Mouse (Mus musculus) kidney, postnatal 36 days (tissue): ENCODE data around the gene Cd276.
A peak's percentile ranks its signal among the peaks of the same experiment; 100 is the strongest.

ENCODE experiments used
- DNase-seq, 2 experiments: peaks; one replicate each; pipeline ENCODE4 v3.0.0; 2021 to 2022; ENCODE audit warnings: mixed read lengths in 2 of 2

Cd276 gene

GRCm38 (mm10) chr9:58507216-58508005 is 47.8 kb downstream of the Cd276 start:
- DNase-seq: no peak

GRCm38 (mm10) chr9:58500946-58501345 is 54.3 kb downstream of the Cd276 start:
- no peak for DNase-seq

DNA sequence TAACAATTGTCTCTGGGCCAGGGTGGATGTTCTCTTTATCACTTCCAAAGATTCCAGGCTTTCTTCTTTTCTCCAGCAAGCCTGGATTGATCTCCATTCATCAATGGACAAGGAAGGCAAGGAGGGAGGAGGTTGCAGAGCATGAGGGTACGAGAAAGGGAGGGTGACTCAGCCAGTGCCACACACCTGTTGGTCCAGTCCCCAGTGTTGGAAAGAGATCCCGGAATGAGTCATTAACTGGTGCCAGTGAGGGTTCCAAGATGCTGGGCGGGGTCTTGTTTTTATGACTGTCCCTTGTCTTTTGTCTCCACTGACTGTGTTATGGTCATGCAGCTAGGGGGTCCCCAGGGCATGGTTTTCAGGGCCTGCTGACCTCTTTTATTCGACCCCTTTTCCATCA is 57.3 kb downstream of the Cd276 start:
- DNase-seq: no peak

DNA sequence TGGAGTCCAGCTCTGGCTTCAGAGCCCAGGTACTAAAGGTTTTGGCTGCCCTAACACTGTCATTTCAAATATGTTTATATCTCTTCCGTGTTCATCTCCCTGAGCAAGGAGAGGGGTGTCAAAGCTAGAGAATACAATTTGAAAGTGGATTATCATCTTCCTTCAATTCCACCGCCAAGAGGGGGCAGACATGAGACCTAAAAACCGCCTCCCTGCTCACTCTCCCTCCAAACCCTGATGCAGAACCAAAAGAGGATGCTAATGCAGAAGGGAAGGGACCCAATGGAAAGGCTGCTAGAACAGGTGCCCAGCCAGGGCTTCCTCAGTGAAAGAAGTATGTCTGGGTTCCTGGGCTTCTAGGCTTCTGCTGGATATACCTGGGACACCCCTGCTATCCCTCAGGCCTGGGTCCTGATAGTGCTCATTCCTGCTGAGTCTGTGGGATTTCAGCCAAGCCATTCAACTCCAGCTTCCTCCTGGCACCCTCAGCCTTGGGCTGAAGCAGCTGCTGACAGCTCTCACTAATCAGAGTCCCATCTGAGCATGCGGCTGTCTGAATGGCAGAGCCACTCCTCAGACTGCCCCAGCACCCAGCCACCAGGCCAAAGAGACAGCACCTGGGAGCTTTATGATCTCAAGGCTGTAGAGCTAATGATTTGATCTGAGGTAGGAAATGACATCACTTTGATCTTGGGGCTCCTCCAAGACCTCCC is 58.6 kb downstream of the Cd276 start:
- peak in 1 of 2 experiments; percentile 17 for DNase-seq

- no peak for DNase-seq
These were observed 60.2 kb downstream of the Cd276 start for GRCm38 (mm10) chr9:58495035-58495434.

- no peak for DNase-seq
These were observed 64.8 kb downstream of the Cd276 start for GRCm38 (mm10) chr9:58490391-58490790.

DNA sequence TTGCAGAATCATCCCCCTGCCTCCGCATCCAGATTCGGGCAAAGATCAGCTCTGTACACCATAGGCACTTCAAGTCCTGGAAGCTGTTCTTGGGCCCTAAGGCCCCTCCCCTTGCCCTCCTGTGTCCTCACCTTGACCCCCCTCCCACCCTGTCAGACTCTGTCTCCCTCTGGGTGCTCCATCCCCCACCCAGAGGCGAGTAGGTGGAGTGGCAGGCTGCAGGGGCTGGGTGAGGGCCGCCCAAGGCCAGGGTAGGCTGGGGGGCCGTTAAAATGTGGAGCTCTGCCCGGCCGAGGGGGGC is 65.4 kb downstream of the Cd276 start:
- no peak for DNase-seq

DNA sequence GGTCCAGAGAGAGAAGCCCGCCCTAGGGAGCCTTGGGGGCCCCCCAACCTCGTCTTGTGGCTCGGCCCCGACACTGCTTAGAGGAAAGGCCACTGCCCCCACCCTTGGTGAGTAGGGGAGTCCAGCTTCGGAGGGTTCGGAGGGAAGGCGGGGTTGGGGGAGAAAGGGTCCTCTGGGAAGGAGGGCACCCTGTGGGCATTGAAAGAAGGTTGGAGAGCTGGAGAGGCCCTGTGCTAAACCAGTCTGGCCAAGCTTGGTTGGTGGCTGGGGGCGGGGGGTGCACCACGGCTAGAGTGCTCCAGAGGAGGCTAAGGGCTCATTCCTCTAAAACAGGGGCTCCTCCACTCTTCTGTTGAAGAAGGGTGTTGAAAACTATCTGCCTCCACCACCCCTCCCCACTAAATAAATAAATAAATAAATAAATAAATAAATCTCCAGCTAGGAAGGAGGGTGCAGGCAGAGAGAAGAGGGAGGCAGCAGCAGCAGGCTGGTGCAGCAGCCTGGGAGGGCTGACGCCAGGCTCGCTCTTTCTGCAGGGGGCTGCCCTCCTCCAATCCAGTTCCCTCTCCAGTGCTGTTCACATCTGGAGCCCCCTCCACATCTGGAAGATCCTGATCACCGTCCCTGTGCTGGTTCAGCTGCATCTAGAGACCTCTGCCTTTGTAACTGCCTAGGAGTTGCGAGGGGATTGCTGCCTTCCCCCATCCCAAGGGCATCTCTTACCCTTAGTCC is 65.9 kb downstream of the Cd276 start:
- peak in 1 of 2 experiments; percentile 10 for DNase-seq

- DNase-seq: peak; percentile 26 to 71
These were observed 67.1 kb downstream of the Cd276 start, which contains the start of gene Insyn1 for GRCm38 (mm10) chr9:58487851-58488801. Gene Insyn1 (plus strand): TSS chr9:58488603.

DNA sequence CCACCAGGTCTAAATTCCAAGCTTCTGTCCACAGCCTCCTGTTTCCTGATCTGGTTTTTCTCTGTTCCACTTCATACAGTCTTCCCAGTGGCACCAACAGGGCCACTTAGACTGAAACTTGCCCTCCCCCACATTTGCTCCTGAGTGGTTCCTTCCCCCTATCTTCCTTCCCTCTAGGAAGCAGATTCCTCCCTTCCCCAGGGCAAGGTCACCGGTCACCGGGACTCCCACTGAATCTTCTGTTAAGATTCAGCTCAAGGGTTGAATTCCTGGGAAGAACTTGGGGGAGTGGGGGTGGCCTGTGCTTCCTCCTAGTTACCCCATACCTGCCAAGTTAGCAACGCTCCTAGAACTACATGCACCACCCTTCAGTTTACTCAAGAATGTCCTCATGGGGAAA is 68.2 kb downstream of the Cd276 start:
- no peak for DNase-seq
